Mouse (Mus musculus) heart, postnatal 0 days (tissue): Measurements from ENCODE around the gene Golim4. TPM values are rescaled to one million over a fixed set of nuclear protein-coding genes. Genes with fewer than 3 reads are reported as not detected.

Experiments
- ATAC-seq: fragments of 200-750 bp; cut with Nextera tagmentation; 2 replicates; pipeline ENCODE4 v1.8.0; 2017; ENCODE audit warnings: low read depth, moderate number of reproducible peaks, moderate library complexity; ENCODE audit not compliant: insufficient read depth
- DNase-seq: peaks from one replicate; pipeline ENCODE4 v3.0.0-alpha.2; 2016; ENCODE audit warnings: low spot score
- H3K27ac ChIP-seq: fragments of 300-500 bp; sonication (generic); 2 replicates; pipeline ENCODE4 v1.5.1; 2014; ENCODE audit warnings: low read depth, mild to moderate bottlenecking
- H3K27me3 ChIP-seq: fragments of 300-500 bp; sonication (generic); 2 replicates; pipeline ENCODE4 v1.6.1; 2014; ENCODE audit warnings: low read length, mixed read lengths; ENCODE audit not compliant: control insufficient read depth, insufficient read depth
- H3K36me3 ChIP-seq: fragments of 300-500 bp; sonication (generic); replicated peaks from 2 replicates; pipeline ENCODE4 v1.6.1; 2014; ENCODE audit warnings: low read length, mixed read lengths; ENCODE audit not compliant: control insufficient read depth, insufficient read depth
- H3K4me1 ChIP-seq: fragments of 300-500 bp; sonication (generic); 2 replicates; pipeline ENCODE4 v1.6.1; 2014; ENCODE audit warnings: antibody characterized with exemption; ENCODE audit not compliant: control insufficient read depth, insufficient read depth
- H3K4me2 ChIP-seq: fragments of 300-500 bp; sonication (generic); 2 replicates; pipeline ENCODE4 v1.6.1; 2014; ENCODE audit warnings: low read depth, mild to moderate bottlenecking, low read length, moderate library complexity
- H3K4me3 ChIP-seq: fragments of 300-500 bp; sonication (generic); 2 replicates; pipeline ENCODE4 v1.5.1; 2014; ENCODE audit warnings: low read depth, low read length
- H3K9ac ChIP-seq: fragments of 300-500 bp; sonication (generic); replicated peaks from 2 replicates; pipeline ENCODE4 v1.6.1; 2014; ENCODE audit warnings: low read depth, low read length, mixed read lengths
- H3K9me3 ChIP-seq: fragments of 300-500 bp; sonication (generic); replicated peaks from 2 replicates; pipeline ENCODE4 v1.6.1; 2016; ENCODE audit warnings: low read length; ENCODE audit not compliant: control insufficient read depth
- CTCF ChIP-seq: IDR thresholded peaks from 2 replicates; pipeline ENCODE4 v1.5.1; 2016; ENCODE audit warnings: antibody characterized with exemption, control low read depth, low read depth
- EP300 ChIP-seq: IDR thresholded peaks from 2 replicates; pipeline ENCODE4 v1.6.1; 2016; ENCODE audit warnings: antibody characterized with exemption, low read depth
- WGBS: fragments of 180-500 bp; shearing (Covaris S2); extraction: QIAGEN DNeasy Blood & Tissue Kit; methylation state at CpG from one replicate; pipeline ENCODE4 v1.1.7; 2014; 5-methylcytosine and 5-hydroxymethylcytosine counted together
- polyA plus RNA-seq: library from polyadenylated mRNA; unstranded; fragments of >200 nt; fragmentation: Nextera tagmentation; extraction: Ambion mirVana; gene quantifications from 2 replicates; pipeline ENCODE4 v1.2.1, GENCODE M21; 2015
- total RNA-seq: library from RNA; depleted of rRNA; stranded (reverse); fragments of >200 nt; gene quantifications from 2 replicates; pipeline ENCODE4 v1.2.3, GENCODE M21; 2014; ENCODE audit warnings: low replicate concordance; rRNA removed

Golim4 gene
- total and polyA plus RNA-seq, 2 experiments from 2014 or later, result 20.2 to 24.7 TPM

DNA sequence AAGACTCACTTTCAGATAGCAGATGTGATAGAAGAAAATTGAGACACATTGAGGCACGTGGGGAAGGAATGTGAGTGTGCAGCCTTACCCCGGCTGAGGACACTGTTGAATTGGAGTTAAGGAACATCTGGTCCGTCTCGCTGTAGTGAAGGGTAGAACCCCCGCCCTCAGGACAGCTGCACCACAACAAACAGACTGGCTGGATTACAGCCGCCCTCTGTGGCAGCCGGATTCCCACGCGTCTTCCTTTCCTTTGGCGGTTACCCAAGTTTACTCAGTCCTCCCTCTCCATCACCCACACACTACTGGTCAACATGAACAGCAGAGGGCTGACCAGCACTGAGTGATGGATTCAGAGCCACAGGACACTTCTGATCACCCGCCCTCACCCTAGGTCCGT lies 96.0 kb downstream of the Golim4 start:
- peak; percentile 36; the same call in 1 of the 2 replicates for ATAC-seq

DNA sequence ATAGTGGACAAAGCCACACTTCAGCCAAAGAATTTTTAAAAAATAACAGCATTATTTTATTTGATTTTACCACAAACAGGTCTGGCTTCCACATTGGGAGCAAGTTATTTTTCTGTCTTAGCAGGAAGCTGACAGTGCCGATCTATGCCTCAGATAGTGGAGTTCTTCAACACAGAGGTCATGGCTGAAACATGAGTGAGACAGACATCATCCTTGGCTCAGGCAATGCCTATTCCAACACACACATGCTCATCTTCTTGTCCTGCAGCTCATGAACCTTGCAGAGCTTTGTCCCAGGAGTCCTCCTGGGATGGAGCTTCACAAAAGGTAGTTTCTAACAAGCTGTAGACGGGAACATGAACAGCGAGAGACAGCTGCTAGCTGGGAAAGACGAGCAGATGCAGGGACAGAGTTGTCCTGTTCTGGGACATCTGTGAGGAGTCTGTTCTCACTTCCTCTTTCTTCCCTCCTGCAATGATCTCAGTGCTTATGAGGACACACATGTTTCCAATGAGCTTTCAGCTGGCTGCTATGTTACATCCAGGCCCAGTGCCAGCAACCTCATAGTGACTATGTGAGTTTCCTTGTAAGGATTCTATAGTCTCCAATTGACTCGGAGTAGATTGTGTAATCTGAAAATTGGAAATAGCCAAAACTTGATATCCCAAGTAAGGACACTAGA lies 121.3 kb downstream of the Golim4 start:
- no peak overlapping the region for H3K4me3 ChIP-seq
- ATAC-seq (peak; percentile 39; the same call in 1 of the 2 replicates), DNase-seq (peak; percentile 14)
- 60% methylated on average over 5 of the region's 5 CpGs for WGBS
- H3K27me3 ChIP-seq, result no peaks in the 10 kb centered on the region
- H3K36me3 ChIP-seq, result no peaks in the 10 kb centered on the region
- no peak overlapping the region for H3K27ac ChIP-seq
- no peaks in the 10 kb centered on the region for H3K9me3 ChIP-seq
- no peak overlapping the region for H3K9ac ChIP-seq
- H3K4me1 ChIP-seq, result no peaks in the 10 kb centered on the region
- TF ChIP-seq CTCF (no peak), EP300 (no peak)
- H3K4me2 ChIP-seq, result no peak overlapping the region

More for the DNA sequence above, 96.0 kb downstream of the Golim4 start:
- Histone ChIP-seq H3K9me3 (no peaks in the 10 kb centered on the region), H3K27ac (no peak overlapping the region), H3K9ac (no peak overlapping the region), H3K27me3 (no peaks in the 10 kb centered on the region), H3K4me2 (no peak overlapping the region), H3K4me3 (no peak overlapping the region), H3K4me1 (no peaks in the 10 kb centered on the region), H3K36me3 (no peaks in the 10 kb centered on the region)
- no peak for TF ChIP-seq EP300
- no peak for TF ChIP-seq CTCF
- WGBS, result 70% methylated on average over 12 of the region's 12 CpGs
- peak; percentile 28 for DNase-seq

- no peak for ATAC-seq
- DNase-seq, result no peak
- Histone ChIP-seq H3K4me2 (no peak overlapping the region), H3K4me3 (no peak overlapping the region), H3K27me3 (no peaks in the 10 kb centered on the region), H3K9me3 (no peaks in the 10 kb centered on the region), H3K4me1 (no peaks in the 10 kb centered on the region), H3K36me3 (no peaks in the 10 kb centered on the region), H3K27ac (no peak overlapping the region), H3K9ac (no peak overlapping the region)
- WGBS, result 78% methylated on average over 2 of the region's 2 CpGs
- TF ChIP-seq EP300, result no peak
- no peak for TF ChIP-seq CTCF
Measured at GRCm38 (mm10) chr3:75834827-75835226, 121.9 kb downstream of the Golim4 start.

Other genes with a start within 250 kb of the Golim4 start
- not detected in 2 replicates for gene Gm29133, start 208.8 kb downstream of the Golim4 start, total RNA-seq
- gene Gm29133, start 208.8 kb downstream of the Golim4 start, polyA plus RNA-seq, result not detected in 2 replicates
- gene Fstl5, start 117.3 kb upstream of the Golim4 start, total RNA-seq, result 0.04 TPM in 1 of 2 replicates, not detected in the other
- not detected in 2 replicates for gene Fstl5, start 117.3 kb upstream of the Golim4 start, polyA plus RNA-seq